Mouse (Mus musculus) hindbrain, embryonic 12.5 days (tissue): Measurements from ENCODE around the gene Lars2. TPM values are rescaled to one million over a fixed set of nuclear protein-coding genes. Genes with fewer than 3 reads are reported as not detected.

Experiments used
- ATAC-seq: fragments of 200-750 bp; cut with Nextera tagmentation; 2 replicates; pipeline ENCODE4 v1.8.0; 2017; ENCODE audit warnings: moderate TSS enrichment; ENCODE audit not compliant: low FRiP score
- H3K27ac ChIP-seq: fragments of 300-500 bp; sonication (generic); 2 replicates; pipeline ENCODE4 v1.5.1; 2016; ENCODE audit warnings: mild to moderate bottlenecking
- H3K27me3 ChIP-seq: fragments of 300-500 bp; sonication (generic); 2 replicates; pipeline ENCODE4 v1.6.1; 2016; ENCODE audit warnings: mild to moderate bottlenecking
- H3K36me3 ChIP-seq: fragments of 300-500 bp; sonication (generic); 2 replicates; pipeline ENCODE4 v1.6.1; 2016; ENCODE audit warnings: mild to moderate bottlenecking
- H3K4me1 ChIP-seq: fragments of 300-500 bp; sonication (generic); 2 replicates; pipeline ENCODE4 v1.6.1; 2016
- H3K4me2 ChIP-seq: fragments of 300-500 bp; sonication (generic); replicated peaks from 2 replicates; pipeline ENCODE4 v1.6.1; 2016; ENCODE audit warnings: mild to moderate bottlenecking
- H3K4me3 ChIP-seq: fragments of 300-500 bp; sonication (generic); 2 replicates; pipeline ENCODE4 v1.5.1; 2016; ENCODE audit warnings: mild to moderate bottlenecking
- H3K9ac ChIP-seq: fragments of 300-500 bp; sonication (generic); 2 replicates; pipeline ENCODE4 v1.6.1; 2016; ENCODE audit warnings: mild to moderate bottlenecking, moderate library complexity
- H3K9me3 ChIP-seq: fragments of 300-500 bp; sonication (generic); replicated peaks from 2 replicates; pipeline ENCODE4 v1.6.1; 2016; ENCODE audit warnings: mild to moderate bottlenecking
- WGBS: fragments of 180-500 bp; shearing (Covaris S2); methylation state at CpG from one replicate; pipeline ENCODE4 v1.1.7; 2016; 5-methylcytosine and 5-hydroxymethylcytosine counted together
- polyA plus RNA-seq: library from polyadenylated mRNA; unstranded; fragments of >200 nt; fragmentation: Nextera tagmentation; extraction: Ambion mirVana; gene quantifications from 2 replicates; pipeline ENCODE4 v1.2.1, GENCODE M21; 2016

Gene Lars2
- polyA plus RNA-seq, 1 experiment from 2014 or later, result 1,119 TPM

DNA sequence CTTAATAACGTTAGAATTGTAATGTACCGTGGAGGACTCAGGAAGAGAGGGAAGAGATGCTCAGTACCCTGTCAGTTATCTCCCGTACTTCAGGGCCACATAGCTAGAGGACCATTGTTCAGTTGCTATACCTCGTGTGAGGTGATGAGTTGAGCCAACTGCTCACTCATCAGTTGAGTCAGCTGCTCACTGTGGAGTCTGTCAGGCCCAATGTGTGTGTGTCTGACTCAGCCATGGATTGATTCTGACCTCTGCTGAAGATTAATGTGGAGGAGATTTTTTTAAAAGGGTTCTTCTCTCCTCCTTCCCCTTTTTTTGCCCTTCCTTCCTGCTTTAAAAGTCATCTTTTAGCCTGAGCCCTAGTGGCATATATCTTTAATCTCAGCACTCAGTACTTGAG, 133.8 kb downstream of the Lars2 start:
- Histone ChIP-seq H3K27ac (no peak overlapping the region), H3K27me3 (no peaks in the 10 kb centered on the region), H3K9ac (no peak overlapping the region), H3K36me3 (0 out of 2 replicates have a peak, but pooled peaks cover 16% of the 10 kb centered on the region), H3K4me1 (no peaks in the 10 kb centered on the region; the same call in 1 of the 2 replicates), H3K4me2 (no peak overlapping the region), H3K9me3 (no peaks in the 10 kb centered on the region), H3K4me3 (no peak overlapping the region)
- WGBS, result 89% methylated on average over 4 of the region's 4 CpGs
- no peak for ATAC-seq

DNA sequence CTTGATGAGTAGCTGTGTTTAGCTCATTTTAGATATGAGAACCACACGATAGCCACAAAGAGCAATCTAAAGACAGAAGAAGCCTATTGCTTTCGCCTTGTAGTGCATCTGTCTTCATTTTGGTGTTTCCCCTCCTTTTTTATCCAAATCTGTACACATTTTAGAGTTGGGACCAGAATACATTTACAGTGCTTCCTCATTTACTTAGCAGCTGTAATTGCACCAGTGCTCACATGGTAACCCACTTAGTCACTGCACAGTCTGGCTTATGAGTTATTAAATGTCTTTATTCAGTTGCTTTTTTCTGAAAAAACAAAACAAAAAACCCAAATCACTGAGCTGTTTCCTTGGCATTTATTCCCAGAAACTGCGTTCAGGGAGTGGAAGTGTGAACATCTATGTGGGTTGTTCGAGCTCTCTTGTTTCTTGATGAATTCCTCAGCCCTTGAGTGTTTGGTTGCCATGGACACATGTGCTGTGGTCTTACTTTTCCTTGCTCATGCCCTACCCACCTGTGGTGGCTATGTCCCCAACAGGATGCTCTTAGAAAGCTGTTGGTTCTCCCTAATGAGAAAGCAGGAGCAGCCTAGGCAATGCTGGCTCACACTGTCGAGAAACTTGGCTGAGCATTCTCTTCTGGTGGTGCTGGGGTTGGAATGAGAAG, 136.6 kb downstream of the Lars2 start:
- no peak for ATAC-seq
- Histone ChIP-seq H3K9ac (no peak overlapping the region), H3K27ac (no peak overlapping the region), H3K27me3 (no peaks in the 10 kb centered on the region), H3K9me3 (no peaks in the 10 kb centered on the region), H3K4me1 (no peaks in the 10 kb centered on the region; the same call in 1 of the 2 replicates), H3K36me3 (0 out of 2 replicates have a peak, but pooled peaks cover 16% of the 10 kb centered on the region), H3K4me3 (no peak overlapping the region), H3K4me2 (no peak overlapping the region)
- 82% methylated on average over 5 of the region's 5 CpGs for WGBS

DNA sequence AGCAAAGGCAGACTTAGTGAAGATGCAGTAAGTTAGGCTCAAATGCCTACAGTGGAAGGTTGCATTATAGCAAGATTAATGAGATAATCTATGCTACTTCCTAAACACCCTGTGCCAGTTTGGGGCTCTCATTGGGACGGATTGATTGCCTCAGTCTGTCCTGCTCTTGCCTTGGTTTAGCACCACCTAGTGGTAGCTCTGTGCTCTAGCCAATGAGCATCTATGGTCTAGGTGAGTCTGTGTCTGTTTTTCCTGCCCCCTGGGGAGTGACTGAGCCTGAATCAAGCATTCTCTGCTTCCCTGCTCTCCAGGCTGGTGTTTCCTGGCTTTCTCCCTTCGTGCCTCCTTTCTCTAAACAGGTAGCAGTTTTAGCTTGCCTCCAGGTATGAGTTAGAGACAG, 137.6 kb downstream of the Lars2 start:
- no peak overlapping the region for H3K4me2 ChIP-seq
- H3K9me3 ChIP-seq, result no peaks in the 10 kb centered on the region
- H3K4me1 ChIP-seq, result no peaks in the 10 kb centered on the region; the same call in 1 of the 2 replicates
- ATAC-seq, result 0 out of 2 replicates have a peak, but pooled peaks have one; percentile 58
- H3K27ac ChIP-seq, result no peak overlapping the region
- no peak overlapping the region for H3K9ac ChIP-seq
- H3K4me3 ChIP-seq, result no peak overlapping the region
- WGBS, result 11% methylated on average over 2 of the region's 2 CpGs
- H3K27me3 ChIP-seq, result no peaks in the 10 kb centered on the region
- H3K36me3 ChIP-seq, result 0 out of 2 replicates have a peak, but pooled peaks cover 13% of the 10 kb centered on the region

DNA sequence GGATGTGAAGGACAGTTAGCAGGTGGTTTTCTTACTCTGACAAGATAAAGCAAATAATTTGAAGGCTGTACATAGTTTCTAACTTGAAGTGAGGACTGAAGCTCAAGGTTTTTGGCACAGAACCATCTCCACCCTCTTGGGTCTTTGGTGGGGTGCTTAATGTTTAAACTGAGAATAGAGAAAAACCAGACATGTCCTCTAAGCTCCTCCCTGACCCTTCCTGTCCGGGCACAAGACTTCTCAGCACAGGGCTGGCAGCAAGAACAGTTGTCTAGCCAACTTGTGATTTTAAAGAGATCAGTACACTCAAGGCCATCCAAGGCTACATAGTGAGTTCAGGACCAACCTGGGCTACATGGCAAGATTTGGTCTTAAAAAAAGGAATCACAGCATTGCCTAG, 138.9 kb downstream of the Lars2 start:
- WGBS, result 76% methylated on average over 1 of the region's 1 CpGs
- H3K9ac ChIP-seq, result no peak overlapping the region

DNA sequence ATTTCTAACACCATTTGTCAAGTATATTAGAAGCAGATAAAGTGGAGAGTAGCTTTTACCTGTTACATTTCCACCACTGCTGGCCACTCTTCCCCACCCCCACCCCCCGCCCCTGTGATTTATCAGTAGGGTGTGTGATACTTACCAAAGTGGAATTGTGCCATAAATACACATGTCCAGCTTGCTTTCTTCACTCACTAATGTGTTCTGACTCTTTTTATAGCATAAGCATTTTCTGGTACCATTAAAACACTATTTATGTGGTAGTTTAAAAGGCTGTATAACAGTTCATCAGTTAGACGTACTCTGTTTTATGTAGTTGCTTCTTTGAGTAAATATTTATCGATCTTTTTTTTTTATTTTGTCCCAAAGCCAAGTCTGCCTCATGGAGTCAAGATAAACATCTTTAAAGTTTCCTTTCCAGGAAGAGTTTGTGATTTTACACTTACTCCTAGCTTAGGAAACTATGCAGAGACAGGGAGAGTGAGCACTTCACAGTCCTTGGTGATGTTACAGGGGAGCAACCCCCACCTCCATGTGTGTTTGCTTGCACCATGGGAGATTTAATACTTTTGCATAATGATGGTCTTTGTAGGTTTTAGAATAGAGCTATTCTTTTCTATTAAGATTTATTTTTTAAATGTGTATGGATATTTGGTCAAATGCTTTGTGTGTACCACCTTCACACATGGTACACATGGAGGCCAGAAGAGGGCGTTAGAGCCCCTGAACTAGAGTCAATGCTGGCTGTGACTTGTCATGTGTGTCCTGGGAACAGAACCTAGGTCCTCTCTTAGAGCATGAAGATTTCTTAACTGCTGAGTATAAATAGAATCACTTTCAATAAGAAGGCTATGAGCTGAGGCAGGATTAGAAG, 139.8 kb downstream of the Lars2 start:
- WGBS, result 84% methylated on average over 4 of the region's 4 CpGs
- H3K4me1 ChIP-seq, result peaks cover 2% of the 10 kb centered on the region; the same call in 1 of the 2 replicates
- H3K9ac ChIP-seq, result no peak overlapping the region
- peaks cover 16% of the 10 kb centered on the region for H3K36me3 ChIP-seq
- H3K27ac ChIP-seq, result no peak overlapping the region
- no peaks in the 10 kb centered on the region for H3K27me3 ChIP-seq
- no peak for ATAC-seq
- no peaks in the 10 kb centered on the region for H3K9me3 ChIP-seq
- H3K4me3 ChIP-seq, result no peak overlapping the region
- H3K4me2 ChIP-seq, result no peak overlapping the region

More for the DNA sequence above, 138.9 kb downstream of the Lars2 start:
- Histone ChIP-seq H3K9me3 (no peaks in the 10 kb centered on the region), H3K36me3 (peaks cover 15% of the 10 kb centered on the region; the same call in 1 of the 2 replicates), H3K27me3 (no peaks in the 10 kb centered on the region), H3K4me1 (peaks cover 2% of the 10 kb centered on the region; the same call in 1 of the 2 replicates), H3K4me3 (no peak overlapping the region), H3K27ac (no peak overlapping the region), H3K4me2 (no peak overlapping the region)
- ATAC-seq, result no peak

DNA sequence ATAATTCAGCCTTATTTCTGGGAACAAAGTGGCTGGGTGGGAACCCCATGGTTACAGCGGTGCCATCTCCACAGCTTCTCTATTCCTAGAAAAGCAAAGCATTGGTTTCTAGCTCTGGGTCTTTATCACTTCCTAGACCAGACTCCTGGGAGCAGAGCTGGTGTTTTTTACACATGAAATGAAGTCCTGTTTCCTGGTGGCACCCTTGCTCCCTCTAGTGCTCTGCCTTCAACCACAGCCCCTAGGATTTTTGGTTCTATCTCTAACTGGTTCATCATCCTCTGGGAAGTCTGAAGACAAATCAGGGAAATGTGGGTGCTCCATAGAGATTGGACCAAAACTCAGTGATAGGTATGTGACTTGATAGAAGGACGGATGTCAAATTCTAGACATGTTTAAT, 140.7 kb downstream of the Lars2 start:
- no peak for ATAC-seq
- WGBS, result 79% methylated on average over 2 of the region's 2 CpGs
- H3K9me3 ChIP-seq, result no peaks in the 10 kb centered on the region
- H3K9ac ChIP-seq, result no peak overlapping the region
- no peak overlapping the region for H3K4me3 ChIP-seq
- H3K36me3 ChIP-seq, result peaks cover 20% of the 10 kb centered on the region
- H3K27me3 ChIP-seq, result no peaks in the 10 kb centered on the region
- H3K4me2 ChIP-seq, result no peak overlapping the region
- no peak overlapping the region; the same call in 1 of the 2 replicates for H3K27ac ChIP-seq
- peaks cover 2% of the 10 kb centered on the region; the same call in 1 of the 2 replicates for H3K4me1 ChIP-seq

DNA sequence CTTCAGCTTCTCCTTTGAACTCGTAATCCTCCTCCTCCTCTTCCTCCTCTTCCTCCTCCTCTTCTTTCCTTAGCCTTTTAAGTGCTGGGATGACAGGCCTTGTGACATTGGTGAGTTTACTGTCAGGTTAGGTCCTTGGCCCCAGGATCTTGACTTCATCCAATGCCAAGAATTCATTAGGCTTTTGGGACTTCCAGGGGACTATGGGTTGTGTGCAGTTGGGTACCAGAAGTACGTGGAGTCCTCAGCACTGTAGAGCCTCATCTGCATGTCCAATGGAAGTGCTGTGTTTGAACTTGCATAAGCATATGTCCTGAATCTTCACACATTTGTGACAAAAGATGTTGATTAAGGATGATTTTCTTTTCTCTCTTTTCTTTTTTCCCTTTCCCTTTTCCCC, 142.3 kb downstream of the Lars2 start:
- H3K9ac ChIP-seq, result no peak overlapping the region
- H3K4me3 ChIP-seq, result no peak overlapping the region
- H3K27me3 ChIP-seq, result no peaks in the 10 kb centered on the region
- no peak overlapping the region for H3K4me2 ChIP-seq
- peaks cover 18% of the 10 kb centered on the region for H3K36me3 ChIP-seq
- H3K27ac ChIP-seq, result no peak overlapping the region
- no peaks in the 10 kb centered on the region for H3K9me3 ChIP-seq
- ATAC-seq, result no peak
- 85% methylated on average over 2 of the region's 2 CpGs for WGBS
- H3K4me1 ChIP-seq, result peaks cover 2% of the 10 kb centered on the region; the same call in 1 of the 2 replicates

DNA sequence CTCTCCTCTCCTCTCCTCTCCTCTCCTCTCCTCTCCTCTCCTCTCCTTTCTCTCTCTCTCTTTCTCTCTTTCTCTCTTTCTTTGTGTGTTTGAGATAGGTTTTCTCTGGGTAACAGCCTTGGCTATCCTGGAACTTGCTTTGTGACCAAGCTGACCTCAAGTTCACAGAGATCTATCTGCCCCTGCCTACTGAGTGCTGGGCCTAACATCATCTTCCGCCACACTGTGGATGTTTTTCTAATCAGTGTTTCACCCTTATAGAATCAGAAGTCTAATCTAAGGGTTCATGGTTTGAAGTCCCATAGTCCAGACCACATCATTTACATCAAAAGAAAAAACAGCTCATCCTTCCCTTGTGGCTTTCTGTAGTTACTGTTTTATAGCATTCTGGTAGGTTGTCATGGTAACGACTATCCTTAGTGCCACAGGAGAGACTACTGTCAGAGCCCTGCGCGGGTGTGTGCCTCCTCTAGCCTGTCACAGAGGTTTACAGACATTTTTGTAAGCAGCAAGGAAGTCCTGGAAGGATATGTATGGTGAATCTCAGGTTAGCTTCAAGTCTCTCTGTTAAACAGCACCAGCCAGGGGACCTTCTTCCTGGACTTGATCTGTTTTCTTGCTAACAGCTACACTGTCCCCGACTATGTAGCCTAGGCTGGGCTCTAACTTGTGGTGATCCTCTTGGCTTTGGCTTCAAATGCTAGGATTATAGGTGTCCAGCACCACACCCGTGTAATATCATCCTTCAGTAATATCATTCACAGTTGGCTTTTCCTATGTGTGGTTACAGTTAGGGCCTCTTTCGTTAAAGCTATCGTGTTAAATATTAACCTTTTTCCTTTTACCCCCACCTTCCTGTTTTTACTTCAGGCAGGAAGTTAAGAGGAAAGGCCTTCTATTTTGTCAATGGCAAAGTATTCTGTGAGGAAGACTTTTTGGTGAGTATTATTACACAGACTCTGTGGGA, 143.2 kb downstream of the Lars2 start:
- Histone ChIP-seq H3K4me2 (no peak overlapping the region), H3K27me3 (no peaks in the 10 kb centered on the region), H3K4me1 (0 out of 2 replicates have a peak, but pooled peaks cover 2% of the 10 kb centered on the region), H3K27ac (no peak overlapping the region), H3K9ac (no peak overlapping the region), H3K4me3 (no peak overlapping the region), H3K9me3 (no peaks in the 10 kb centered on the region), H3K36me3 (peaks cover 18% of the 10 kb centered on the region)
- no peak for ATAC-seq
- 77% methylated on average over 8 of the region's 8 CpGs for WGBS

DNA sequence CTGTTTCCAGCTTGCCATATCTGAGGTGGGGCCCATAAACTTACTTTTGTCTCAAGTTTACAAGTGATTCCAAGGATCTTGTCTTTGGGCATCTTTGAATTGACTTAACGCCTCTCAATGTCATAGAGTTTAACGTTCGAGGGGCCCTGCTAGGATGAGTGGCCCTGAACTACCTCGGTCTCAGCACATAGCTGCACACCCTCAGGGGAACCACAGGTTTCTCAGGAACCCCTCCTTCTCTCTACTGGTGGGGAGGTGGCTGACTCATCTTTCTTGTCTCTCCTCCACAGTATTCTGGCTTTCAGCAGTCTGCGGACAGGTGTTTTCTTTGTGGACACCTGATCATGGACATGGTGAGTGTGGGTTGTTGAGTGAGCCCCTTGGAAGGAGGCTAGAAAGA, 144.2 kb downstream of the Lars2 start:
- H3K27ac ChIP-seq, result no peak overlapping the region
- H3K9ac ChIP-seq, result no peak overlapping the region
- no peak overlapping the region for H3K4me3 ChIP-seq
- ATAC-seq, result no peak
- WGBS, result 96% methylated on average over 5 of the region's 5 CpGs
- H3K9me3 ChIP-seq, result no peaks in the 10 kb centered on the region
- H3K4me1 ChIP-seq, result 0 out of 2 replicates have a peak, but pooled peaks cover 2% of the 10 kb centered on the region
- H3K36me3 ChIP-seq, result peaks cover 18% of the 10 kb centered on the region
- H3K27me3 ChIP-seq, result no peaks in the 10 kb centered on the region
- H3K4me2 ChIP-seq, result no peak overlapping the region
